Mouse (Mus musculus) R1 (cell line): Measurements from ENCODE around the gene B3galt5.

Experiments
- DNase-seq: peaks from one replicate; pipeline ENCODE4 v3.0.0-alpha.2; 2018; ENCODE audit warnings: low read depth, low spot score

B3galt5 gene

DNA sequence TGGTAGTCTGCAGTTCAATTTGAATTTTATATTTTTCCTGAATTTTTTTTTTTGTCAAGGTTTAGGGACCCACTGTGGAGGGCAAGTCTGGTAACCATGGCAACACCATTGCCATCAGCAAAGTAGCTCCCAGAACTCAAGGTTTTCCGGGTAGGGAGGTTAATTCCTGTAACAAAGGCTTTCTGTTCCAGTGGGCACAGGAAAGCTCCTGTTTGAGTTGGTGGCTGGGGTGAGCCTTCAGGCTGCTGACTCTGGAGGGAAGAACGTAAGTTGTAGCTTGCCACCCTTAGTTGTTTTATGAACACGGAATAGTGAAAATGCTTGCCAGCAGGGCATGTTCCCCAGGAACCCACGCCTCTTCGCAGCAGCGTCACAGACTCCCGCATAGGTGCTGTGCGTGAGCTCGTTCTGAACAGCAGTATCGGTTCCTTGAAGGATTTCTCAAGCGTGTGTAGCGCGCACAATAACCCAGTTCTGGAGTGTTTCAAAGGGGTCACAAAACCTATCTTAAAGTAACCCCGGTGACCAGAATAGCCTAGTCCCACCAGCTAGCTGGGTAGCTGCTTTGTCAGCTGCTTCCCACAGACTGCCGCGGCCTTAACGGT lies at the start of gene B3galt5:
B3galt5 (plus strand) TSS at position 436 of the 605 bp plus-strand sequence.
- DNase-seq, result peak; percentile 55

- no peak for DNase-seq
Observed at GRCm38 (mm10) chr16:96187619-96188018, 48.0 kb upstream of the B3galt5 start.

DNA sequence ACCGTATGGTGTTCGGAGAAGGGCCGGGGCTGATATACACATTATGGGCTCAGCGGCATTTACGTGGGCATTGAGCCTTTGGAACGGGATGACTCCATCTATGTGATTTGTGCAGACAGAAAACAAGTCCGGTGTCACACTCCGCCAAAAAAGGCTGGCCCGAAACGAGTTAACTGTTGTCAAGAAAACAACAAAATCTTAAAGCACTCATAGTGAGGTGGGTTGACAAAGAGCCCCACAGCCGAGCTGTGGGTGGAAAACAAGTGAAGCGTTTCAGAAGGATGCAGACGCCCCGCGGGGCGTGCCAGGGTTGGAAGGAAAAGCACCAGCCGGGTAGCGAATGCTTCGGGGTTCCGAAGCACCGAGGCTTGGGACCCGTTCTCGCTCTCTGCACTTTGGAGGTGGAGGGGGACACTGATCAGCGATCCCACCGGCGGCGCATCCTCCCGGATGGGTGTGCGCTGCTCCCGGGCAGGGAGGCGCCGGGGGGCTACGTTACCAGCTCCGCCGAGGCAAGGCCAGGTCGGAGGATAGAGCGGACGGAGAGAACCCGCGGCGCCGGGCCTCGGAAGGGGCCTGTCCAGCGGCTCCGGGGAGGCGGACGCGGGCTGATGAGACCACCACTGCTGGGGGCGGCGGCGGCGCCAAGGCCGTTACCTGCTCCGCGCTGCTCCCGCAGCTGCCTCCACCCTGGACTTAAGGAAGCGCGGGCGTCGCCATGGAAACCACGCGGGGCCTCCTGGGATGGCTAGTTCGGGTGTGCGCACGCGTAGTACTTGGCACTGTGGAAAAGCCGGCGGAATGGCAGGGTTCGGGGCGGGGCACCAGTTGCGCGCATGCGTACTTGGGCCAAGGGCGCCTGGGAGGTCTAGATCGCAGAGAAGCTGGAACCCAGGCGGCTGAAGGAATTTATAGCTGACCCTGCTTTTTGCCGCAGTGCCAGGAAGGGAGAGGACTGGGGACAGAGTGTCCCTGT lies 43.8 kb upstream of the B3galt5 start, which contains the start of gene Lca5l:
Lca5l (minus strand) TSS at position 741 of the 976 bp plus-strand sequence.
- peak; percentile 99 for DNase-seq

DNA sequence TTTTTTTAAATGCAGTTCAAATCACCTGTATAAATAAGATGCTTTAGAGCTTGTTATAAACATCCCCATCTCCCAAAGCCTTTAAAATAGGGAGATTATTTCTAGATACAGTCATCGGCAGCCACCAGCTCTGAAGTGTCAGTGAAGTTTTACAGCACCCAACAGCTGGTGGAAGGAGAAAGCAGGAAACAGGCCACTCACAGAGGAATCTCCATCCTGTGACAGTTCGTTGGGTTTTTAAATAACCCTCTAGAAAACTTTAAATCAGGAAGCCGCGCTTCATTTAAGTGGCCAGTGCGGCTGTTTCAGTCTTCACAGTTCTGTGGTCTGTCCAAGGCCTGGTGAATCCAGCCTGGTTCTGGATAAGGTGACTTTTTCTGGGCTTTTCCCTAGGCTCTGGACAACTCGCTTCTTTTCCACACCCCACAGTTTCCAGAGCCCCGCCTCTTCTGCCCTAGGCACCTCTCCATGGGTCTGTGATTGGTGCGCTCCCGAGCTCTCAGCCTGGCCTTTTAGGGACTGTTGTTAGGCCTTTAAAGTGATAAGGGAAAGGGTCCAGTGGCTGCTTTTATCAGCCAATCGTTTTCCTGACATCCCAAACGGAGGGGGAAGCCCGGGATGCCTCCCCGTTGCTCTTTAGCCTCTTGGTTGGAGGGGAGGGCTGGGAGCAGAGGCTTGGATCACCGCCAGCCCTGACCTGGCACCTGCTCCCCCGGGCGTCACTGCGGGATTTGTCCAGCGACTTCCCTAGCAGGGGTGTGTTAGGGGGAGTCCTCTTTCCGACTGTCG lies 35.5 kb upstream of the B3galt5 start, which contains the start of gene Sh3bgr:
Sh3bgr (plus strand) TSS at position 538 of the 789 bp plus-strand sequence.
- DNase-seq, result peak; percentile 76

DNA sequence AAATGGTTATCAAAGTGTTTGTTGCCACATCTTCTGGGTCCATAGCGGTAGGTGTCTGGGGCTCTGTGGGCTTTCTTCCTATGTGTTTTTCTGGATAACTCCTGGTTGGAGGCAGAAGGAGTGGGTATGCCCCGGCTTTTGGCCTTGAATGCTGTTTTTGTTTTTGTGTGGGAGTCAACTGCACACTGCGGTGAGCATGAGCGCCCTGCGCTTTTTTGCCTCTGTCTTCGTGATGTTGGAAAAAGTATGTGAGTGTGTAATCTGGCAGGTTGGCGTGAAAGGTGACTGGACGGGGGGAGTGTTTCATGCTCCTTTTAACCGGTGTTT lies 34.9 kb upstream of the B3galt5 start:
- DNase-seq, result no peak

DNA sequence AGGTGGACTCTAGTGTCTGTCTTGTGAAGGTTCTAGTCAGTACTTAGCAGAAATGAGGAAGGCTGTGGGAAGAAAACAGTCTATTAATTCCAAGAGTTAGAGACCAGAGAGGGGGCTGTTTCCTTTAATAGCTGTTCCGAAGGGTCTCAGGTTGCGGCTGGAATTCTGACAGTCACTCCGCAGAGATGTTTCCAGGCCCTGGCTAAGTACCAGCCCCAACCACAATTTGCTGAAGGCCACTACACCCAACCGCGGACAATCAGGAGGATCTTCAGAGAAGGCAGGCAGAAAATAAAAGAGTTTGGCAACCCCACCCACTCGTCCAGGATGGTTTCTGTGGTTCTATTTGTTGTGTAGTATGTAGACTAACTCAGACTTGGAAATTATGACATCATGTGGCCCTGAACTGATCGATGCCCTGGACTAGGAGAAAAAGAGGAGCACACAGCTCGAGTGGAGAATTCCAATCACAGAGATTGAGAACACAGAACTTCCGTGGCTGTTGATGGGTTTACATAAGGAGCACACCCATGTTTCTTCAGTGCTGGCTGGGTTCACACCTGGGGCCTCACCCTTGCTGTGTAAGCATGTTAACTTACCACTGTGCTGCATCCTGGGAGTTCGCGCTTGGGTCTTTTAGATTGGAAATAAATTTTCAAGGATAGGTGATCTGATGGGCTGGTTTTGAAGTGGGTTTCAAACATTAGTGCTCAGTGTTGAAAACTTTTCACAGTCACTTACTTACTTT lies 33.9 kb upstream of the B3galt5 start:
- DNase-seq, result no peak

DNA sequence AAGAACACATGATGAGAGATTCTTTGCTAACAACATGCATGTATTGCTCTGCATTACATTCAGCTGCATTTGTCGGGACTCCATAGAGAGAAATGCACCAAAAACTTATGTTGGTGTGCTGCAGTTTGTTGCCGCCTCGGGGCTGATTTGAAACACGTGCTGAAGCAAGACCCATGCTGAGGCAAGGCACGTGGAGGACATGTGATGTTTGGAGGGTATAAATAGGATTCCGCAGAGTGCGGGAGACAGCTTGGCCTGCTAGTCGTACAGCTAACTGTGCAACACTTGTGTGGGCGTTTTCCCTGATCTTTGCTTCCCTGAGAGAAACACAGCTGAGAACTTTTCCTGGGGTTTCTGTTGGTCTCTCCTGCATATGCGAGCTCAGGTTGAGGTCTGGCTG lies 25.8 kb upstream of the B3galt5 start:
- DNase-seq, result no peak

DNA sequence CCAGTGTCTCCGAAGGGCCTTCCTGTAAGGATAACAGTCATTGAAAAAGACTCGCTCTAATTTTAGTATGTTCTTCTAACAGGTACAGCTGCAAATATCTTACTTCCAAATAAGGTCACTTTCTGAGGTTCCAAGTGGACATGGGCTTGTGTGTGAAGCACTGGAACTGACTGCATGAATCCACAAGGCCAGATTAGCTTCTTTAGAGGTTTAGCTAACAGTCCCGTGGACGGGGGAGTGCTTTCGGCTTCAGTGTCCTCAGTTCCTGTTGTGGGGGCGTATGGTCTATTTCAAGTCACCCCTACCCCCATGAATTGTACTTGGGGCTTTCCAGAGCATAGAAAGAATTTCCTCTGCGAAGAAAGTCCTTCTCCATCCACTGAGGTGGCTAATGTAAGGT lies 24.7 kb upstream of the B3galt5 start:
- no peak for DNase-seq

GRCm38 (mm10) chr16:96213027-96213426 lies 22.6 kb upstream of the B3galt5 start:
- DNase-seq, result no peak

DNA sequence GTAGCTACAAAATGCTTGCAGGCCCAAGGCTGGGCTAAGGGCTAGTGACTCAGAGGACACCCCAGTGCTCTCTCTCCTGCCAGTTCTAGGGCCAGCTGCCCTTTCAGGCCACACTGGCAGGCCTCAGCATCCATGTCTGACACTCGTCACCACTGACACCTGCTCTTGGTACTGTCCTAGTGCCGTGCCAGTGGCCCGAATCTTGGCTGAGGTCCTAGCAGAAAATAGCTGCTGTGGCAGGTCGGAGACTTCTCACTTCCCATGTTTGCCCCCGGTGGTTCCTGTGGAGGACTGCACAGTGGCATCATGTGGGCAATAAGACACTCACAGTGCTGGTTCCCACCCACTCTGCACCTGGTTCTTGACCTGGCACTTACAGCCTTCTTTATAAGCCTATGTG lies 14.1 kb upstream of the B3galt5 start:
- no peak for DNase-seq

- DNase-seq, result no peak
Observed at GRCm38 (mm10) chr16:96221959-96222358, 13.6 kb upstream of the B3galt5 start.

GRCm38 (mm10) chr16:96222452-96222851 lies 13.1 kb upstream of the B3galt5 start:
- DNase-seq, result no peak

GRCm38 (mm10) chr16:96228438-96228837 lies 7.2 kb upstream of the B3galt5 start:
- no peak for DNase-seq

DNA sequence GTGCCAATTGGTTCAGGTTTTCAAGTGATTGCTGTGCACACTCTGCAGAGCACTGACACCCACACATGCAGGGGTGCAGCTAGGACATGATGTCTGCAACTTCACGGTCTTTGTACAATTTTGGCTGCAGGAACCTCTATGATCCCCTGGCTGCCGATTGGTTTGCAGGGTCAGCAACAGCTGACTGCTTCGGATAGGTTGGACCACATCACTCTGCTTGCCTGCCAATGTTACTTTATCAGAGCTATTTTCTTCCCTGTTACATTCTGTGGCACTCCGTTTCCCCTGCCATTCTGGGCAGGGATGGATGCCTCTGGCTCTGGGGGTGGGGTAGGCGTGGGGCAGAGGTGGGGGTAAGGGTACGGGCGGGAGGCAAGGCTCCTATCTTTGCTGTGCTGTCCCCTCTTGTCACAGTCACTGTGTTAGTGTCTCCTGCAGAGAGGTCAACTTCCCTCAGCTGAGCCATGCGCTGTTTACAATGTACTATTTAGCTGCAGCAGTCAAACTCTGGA lies 6.5 kb upstream of the B3galt5 start:
- no peak for DNase-seq

- peak; percentile 76 for DNase-seq
Observed at GRCm38 (mm10) chr16:96230411-96230810, 5.2 kb upstream of the B3galt5 start.

DNA sequence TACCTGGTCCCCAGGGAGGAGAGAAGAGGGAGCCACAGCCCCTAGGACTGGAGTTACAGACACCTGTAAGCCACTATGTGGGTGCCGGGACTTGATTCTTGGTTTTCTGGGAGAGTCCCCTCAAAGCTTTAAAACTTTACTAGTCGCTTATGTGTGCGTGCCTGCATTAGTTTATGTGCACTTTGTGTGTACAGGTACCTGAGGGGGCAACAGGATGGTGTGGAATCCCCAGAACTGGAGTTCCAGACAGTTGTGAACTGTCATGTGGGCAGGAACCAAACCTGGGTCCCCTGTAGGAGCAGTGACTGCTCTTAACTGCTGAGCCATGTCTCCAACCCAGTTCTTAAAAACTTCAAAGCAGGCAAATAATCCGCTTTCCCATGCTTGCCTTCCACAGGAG lies 4.3 kb upstream of the B3galt5 start:
- DNase-seq, result no peak

DNA sequence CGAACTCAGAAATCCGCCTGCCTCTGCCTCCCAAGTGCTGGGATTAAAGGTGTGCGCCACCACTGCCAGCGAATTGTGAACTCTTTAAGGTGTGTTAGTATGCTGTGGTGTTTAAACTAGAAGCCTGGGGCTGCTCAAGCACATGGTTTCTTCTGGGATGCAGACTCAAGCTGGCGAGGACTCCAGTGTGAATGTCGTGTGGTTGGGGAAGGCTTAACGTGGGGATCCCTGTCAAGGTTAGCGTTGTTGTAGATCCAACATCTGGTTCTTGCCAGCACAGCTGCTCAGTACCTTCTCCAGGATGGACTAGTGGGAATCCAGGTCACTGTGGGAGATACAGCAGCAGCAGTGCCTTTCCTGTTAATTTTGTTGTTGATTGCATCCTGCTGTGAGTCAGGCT lies 3.6 kb upstream of the B3galt5 start:
- DNase-seq, result peak; percentile 22

DNA sequence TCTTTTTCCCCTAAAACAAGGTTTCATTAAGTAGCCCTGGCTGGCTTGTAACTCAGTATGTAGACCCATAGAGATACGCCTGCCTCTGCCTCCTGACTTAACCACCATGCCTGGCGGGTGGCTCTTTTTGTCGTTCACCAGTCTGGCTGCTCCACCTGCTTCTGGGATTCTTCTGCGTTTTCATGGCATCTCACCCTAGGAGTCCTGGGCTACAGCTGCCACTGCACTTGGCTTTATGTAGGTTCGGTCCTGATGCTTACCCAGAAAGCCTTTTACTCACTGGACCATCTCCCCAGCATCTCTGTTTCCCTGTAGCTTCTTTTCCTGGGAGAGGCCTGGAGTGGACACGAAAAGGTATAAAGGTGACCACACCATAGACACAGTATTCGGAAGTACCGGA lies 1.6 kb upstream of the B3galt5 start:
- no peak for DNase-seq

DNA sequence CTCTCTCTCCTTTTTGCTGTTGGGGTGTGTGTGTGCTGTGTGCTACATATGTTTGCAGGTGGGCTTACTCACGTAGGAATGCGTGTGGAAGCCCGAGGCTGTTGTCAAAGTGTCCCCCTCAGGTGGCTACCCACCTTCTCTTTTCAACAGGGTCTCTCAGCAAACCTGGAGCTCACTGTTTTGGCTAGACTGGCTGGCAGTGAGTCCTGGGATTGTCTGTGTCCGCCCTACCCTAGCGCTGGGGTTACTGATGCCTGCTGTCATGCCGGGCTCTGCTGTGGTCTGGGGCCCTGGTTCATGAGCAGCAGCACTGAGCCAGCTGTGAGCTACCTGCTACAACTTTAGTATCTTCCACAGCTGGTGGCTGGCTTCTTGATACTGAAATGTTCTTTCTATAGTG lies 8.9 kb downstream of the B3galt5 start:
- DNase-seq, result no peak

DNA sequence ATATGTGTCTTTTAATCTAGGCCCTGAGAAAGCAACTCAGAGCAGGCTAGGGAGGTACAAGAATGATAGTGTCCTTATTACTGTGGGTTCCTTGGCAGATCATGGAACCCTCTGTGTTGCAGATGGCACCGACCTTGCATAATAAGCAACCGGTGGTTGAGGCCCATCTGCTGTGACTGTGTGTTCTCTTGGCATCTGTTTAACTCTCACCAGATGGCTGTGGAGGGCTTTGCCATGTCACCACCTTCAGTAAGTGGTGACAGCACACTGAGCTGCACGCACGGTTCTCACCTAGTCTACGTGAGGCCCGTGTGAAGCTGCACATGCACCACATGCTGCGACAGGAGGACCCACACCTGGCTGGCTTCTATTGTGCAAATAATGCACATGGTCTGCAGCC lies 14.0 kb downstream of the B3galt5 start:
- no peak for DNase-seq

DNA sequence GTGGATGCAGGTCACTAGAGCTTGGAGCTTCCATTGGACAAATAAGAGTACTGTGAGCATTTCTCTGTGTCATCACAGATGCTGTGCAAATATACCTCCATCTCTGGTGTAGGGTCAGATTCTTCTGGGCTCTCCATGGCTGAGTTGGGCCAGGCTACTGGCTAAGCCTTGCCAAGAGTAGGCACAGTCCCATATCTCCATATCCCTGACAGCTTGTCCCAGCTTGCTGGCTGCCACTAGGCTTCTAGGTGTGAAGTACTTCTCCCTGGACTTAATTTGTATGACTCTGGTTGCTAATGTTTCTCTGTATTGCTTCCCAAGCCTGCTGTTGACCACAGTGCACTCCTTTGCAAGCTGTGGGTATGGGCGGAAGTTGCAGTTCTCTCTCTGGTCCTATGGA lies 16.5 kb downstream of the B3galt5 start:
- DNase-seq, result no peak
